Comparison of ENCODE assay signal across 8 mouse cellular contexts in genomic region chr4:109504885-109505284, GRCm38 (mm10). TPM values are rescaled to one million over a fixed set of nuclear protein-coding genes. Genes with fewer than 3 reads are reported as not detected.
DNase-seq lines count a peak whose midpoint lies in the region; ATAC-seq lines count a peak whose summit lies in the region.
"Had no signal": no experiment of that assay in that cellular context is flagged by ENCODE, and none has a peak within 500 bp of the region (broad histone marks: within the 10 kb centered on the region; RNA-seq: fewer than 3 reads in every experiment).

No protein-coding gene starts in this region.

- H3K4me3 ChIP-seq in liver, embryonic 12.5 days = no peak overlapping the region
- H3K4me3 ChIP-seq: lung, embryonic 15.5 days had no signal

- no peak overlapping the region for H3K4me2 ChIP-seq in liver, embryonic 12.5 days
- H3K4me2 ChIP-seq: lung, embryonic 15.5 days had no signal

- H3K27ac ChIP-seq in liver, embryonic 12.5 days = no peak overlapping the region
- H3K27ac ChIP-seq: lung, embryonic 15.5 days had no signal

- ATAC-seq in liver, embryonic 12.5 days = peak; percentile 49; the same call in 1 of the 2 replicates

- no peaks in the 10 kb centered on the region for H3K27me3 ChIP-seq in liver, embryonic 12.5 days (replicated peaks)
- H3K27me3 ChIP-seq: lung, embryonic 15.5 days had no signal

- H3K36me3 ChIP-seq in liver, embryonic 12.5 days = no peaks in the 10 kb centered on the region
- H3K36me3 ChIP-seq: lung, embryonic 15.5 days had no signal

- no peaks in the 10 kb centered on the region for H3K9me3 ChIP-seq in liver, embryonic 12.5 days (replicated peaks)
- H3K9me3 ChIP-seq: lung, embryonic 15.5 days had no signal

- H3K4me1 ChIP-seq in liver, embryonic 12.5 days = no peaks in the 10 kb centered on the region
- H3K4me1 ChIP-seq: lung, embryonic 15.5 days had no signal

- DNase-seq in B cell, adult 2 months = peak; percentile 69 to 76
- DNase-seq in CD8-positive naive resting alpha-beta T cell, adult 2 months (ENCODE audit: low read depth in 2 of 2, low spot score in 2 of 2) = peak; percentile 38 to 68
- peak; percentile 27 for DNase-seq in cerebellum, adult 11-12 months
- peak; percentile 10 to 60 for DNase-seq in frontal cortex, postnatal 36 days (ENCODE audit: low spot score in 2 of 2)
- peak; percentile 74 to 78 for DNase-seq in kidney, postnatal 36 days
- peak; percentile 72 for DNase-seq in retina, postnatal 1 day

- no peak overlapping the region for H3K9ac ChIP-seq in liver, embryonic 12.5 days
- H3K9ac ChIP-seq: lung, embryonic 15.5 days had no signal

- WGBS in liver, embryonic 12.5 days (ENCODE audit: insufficient replicate concordance) = 5% methylated on average over 5 of the region's 5 CpGs

RNA-seq across cellular contexts. Expression of gene Rnf11, which starts 20.4 kb away (rescaled TPM):
- 41.3 and 44.7 TPM in 2 replicates for polyA plus RNA-seq in liver, embryonic 12.5 days (2016; fragmentation: Nextera tagmentation; extraction: Ambion mirVana)

RNA-seq across cellular contexts. Expression of gene 4930522H14Rik, which starts 26.2 kb away (rescaled TPM):
- polyA plus RNA-seq in liver, embryonic 12.5 days (2016; fragmentation: Nextera tagmentation; extraction: Ambion mirVana) = not detected in 2 replicates
- polyA plus RNA-seq: lung, embryonic 15.5 days had no signal
